Mouse (Mus musculus): ENCODE data around the gene Pnpla1.

The Pnpla1 gene

DNA sequence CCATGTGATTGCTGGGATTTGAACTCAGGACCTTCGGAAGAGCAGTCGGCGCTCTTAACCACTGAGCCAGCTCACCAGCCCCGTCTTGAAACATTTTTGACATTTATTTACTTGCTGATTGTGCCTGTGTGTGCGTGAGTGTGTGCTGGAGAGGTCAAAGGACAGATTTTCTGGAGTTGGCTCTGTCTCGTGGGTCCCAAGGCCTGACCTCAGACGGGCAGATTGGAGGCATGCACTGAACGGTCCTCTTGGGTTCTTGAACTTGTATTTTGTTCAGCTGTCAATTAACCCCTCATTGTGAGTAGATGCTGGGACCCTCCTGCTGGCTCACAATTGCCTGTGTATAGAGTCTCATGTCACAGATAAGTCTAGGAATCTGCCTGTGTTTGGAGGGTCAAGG is 28.1 kb downstream of the Pnpla1 start:
- DNase-seq, result no peak

- peak; percentile 51 for DNase-seq
These were observed 36.0 kb downstream of the Pnpla1 start for GRCm38 (mm10) chr17:28894050-28894767.

- no peak for DNase-seq
These were observed 37.1 kb downstream of the Pnpla1 start for GRCm38 (mm10) chr17:28895217-28895875.

DNA sequence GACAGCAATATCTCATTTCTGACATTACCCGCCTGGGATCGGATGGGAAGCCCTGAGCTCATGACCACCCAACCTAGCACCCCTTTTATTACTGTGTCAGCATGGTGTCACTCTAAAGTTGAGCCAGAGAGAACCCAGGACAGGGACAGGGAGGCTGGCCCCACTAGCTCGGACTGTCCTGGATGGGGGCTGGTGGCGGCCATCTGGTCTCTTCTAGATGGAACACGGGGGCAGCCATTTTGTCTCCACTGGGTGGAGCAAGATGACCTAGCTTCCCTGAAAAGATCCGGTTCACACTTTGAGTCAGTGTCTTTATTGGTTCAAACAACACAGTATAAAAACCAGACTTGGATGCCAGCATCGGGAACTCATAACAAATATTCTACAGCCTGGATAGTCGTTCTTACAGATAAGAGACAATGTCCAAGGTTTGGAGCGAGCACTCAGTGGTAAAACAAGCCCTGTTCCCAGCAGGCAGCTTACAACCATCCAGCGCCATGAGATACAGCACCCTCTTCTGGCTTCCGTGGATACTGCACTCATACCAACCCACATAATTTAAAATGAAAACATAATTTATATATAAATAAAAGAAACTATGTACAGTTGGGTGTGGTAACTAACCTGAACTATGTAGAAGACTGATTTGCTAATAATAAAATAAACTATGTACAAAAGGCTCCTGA is 38.0 kb downstream of the Pnpla1 start:
- DNase-seq, result no peak

GRCm38 (mm10) chr17:28897817-28898216 is 39.6 kb downstream of the Pnpla1 start:
- no peak for DNase-seq

DNA sequence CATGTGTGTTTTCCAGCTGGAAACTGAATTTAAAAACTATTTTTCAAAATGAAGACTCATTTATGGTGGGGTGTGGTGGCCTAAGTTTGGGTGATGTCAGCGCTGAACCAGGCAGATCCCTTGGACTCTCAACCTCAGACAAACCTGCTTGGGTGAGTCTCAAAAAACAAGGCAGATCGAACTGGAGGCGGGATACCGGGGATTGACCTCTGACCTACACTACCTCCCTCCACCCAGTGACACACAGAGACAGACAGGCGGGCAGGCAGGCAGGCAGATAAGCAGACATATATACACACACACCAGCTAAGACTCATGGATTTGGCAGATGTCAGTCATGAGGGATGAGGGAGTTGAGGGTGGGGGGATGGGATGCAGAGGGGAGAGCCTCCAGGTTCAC is 40.0 kb downstream of the Pnpla1 start:
- DNase-seq, result no peak

GRCm38 (mm10) chr17:28899427-28899826 is 41.2 kb downstream of the Pnpla1 start:
- DNase-seq, result no peak

DNA sequence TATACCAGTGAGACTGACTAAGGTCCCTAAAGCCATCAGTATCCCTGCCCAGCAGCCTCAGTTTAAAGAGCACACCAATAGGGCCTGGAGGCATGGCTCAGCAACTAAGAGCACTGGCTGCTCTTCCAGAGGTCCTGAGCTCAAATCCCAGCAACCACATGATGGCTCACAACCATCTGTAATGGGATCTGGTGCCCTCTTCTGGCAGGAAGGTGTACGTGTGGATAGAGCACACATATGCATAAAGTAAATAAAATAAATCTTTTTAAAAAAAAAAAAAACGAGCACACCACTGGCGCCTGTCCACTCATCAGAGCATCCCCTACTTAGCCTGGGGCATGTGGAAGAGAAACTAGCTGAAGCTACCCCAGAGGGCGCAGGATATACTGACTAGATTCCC is 43.3 kb downstream of the Pnpla1 start:
- no peak for DNase-seq

DNA sequence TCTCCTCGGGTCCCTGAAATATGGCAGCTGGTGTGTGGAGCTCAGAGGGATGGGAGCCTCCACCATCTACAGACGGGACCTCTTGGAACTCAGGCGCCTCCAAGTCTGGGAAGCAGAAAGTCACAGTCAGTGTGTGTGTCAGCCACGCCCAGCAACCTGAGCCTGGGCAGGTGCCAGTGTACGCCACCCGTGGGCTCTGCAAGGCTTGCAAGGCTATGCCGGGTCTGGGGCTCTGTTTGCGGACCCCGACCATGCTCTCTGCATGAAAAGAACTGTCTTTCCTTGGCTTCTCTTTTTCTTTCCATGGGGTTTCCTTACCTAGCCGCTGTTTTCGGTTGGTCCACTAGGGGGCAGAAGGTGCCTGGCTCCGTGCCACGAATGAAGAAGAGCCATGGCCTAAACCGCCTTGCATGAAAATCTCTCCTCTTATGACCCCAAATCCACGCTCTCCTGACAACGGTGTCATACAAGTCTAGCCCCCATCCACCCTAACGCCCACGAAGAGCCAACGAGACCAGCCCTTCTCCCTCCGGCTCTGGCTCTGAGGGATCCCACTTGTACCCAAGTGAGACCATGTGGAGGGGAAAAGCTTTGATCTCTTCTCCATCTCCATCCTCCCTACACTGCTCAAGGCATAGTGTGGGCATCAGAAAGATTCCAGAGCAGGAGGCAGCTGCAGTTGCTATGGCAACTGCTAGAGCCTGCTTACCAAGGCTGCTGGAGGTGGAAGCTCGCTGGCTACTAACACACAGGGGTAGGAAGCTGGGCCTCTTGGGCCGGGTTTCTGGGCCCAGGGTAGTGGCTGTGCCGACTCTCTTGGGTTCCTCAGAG is 46.5 kb downstream of the Pnpla1 start:
- DNase-seq, result peak; percentile 72

GRCm38 (mm10) chr17:28905377-28905916 is 47.2 kb downstream of the Pnpla1 start:
- no peak for DNase-seq

DNA sequence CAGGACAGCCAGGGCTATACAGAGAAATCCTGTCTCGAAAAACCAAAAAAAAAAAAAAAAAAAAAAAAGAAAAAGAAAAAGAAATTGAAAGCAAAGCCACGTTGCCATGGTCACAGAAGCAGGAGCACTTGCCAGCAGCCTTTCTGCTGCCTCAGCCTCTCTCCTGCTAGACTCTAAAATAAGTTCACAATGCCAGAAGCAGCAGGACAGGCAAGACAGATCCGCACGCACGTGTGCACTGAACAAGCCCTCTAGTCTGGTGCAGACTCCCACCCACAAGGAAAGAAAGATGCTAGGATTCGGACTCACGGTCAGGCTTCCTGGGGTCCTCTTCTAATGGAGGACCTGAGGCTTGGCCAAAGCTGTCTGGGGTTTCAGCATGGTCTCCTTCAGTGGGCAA is 49.7 kb downstream of the Pnpla1 start:
- DNase-seq, result peak; percentile 15

- peak; percentile 65 for DNase-seq
These were observed 51.2 kb downstream of the Pnpla1 start for GRCm38 (mm10) chr17:28909252-28909941.

DNA sequence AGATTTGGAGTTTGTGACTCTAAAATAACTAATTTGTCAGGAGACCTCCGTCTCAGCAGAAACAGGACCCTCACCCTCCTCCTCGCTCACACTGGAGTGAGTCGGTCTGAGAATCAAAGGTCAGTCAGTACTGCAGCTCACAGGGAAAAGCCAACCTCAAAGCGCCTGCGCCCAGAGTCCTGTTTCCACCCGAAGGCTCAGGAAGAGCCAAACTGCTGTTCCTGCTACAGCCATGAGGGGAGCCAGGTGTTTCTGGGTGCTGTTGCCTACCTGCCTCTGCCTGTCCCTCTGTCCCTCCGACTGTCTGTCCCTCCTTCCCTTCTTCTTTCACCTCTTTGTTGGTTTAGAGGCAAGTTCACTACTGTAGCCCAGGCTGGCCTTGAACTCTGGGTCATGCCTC is 51.9 kb downstream of the Pnpla1 start:
- no peak for DNase-seq

DNA sequence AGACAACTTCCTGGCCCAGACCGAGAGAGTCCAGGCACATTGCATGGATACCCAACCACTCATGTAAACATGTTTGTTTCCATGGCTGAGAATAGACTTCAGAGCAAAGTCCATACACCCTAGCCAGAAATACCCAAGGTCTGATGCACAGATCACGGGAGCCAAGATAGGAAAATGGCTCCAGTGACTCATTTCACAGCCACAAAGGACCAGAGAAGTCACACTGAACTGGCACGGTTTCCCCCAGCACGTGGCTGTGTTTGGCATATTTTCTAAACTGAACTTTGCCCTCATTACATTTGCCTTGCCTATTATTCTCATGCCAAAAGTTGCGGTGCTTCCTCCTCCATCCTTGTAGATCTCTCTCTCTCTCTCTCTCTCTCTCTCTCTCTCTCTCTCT is 55.0 kb downstream of the Pnpla1 start:
- no peak for DNase-seq

- no peak for DNase-seq
These were observed 55.7 kb downstream of the Pnpla1 start for GRCm38 (mm10) chr17:28913940-28914339.

DNA sequence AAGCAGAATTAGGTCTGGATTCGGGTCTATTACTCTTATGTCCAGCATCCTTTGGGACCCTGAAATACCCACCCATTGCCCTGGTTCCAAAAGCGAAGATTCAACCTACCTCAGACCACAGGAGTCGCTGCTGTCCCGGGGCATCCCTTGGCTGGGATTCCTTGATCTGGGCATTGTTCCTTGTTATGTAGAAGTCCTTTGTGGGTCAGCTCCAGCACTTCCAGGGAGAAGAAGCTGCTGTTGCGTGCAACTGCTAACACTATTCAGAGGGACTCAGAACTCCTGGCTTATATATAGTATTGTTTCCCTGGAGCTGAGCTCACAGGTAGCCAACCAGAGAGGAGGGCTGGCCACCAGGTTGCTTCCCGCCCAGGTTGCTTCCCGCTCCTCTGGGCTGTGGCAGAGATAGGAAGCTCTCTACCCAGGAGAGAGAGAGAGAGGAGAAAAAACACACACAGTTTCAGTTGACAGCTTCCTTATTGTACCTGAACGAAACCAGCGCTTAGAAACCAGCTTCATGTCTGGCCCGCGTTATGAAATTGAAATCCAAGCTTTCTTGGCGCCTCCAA is 56.9 kb downstream of the Pnpla1 start, which contains the start of gene 4930539E08Rik:
TSS of gene 4930539E08Rik (minus strand) at position 265 of the 569 bp plus-strand sequence.
- no peak for DNase-seq

DNA sequence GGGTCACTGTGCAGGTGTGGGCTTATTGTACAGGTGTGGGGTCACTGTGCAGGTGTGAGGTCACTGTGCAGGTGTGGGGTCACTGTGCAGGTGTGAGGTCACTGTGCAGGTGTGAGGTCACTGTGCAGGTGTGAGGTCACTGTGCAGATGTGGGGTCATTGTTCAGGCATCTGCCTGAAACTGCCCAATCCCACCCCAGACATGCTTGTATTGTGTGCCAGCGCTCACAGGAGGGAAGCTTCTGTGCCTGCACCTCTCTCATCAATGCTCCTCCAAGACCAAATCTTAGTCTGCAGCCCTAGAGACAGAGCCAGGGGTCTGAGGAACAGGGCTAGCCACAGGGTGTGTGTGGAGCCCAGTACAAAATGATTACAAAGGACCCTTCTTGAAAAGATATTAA is 58.3 kb downstream of the Pnpla1 start:
- no peak for DNase-seq

DNA sequence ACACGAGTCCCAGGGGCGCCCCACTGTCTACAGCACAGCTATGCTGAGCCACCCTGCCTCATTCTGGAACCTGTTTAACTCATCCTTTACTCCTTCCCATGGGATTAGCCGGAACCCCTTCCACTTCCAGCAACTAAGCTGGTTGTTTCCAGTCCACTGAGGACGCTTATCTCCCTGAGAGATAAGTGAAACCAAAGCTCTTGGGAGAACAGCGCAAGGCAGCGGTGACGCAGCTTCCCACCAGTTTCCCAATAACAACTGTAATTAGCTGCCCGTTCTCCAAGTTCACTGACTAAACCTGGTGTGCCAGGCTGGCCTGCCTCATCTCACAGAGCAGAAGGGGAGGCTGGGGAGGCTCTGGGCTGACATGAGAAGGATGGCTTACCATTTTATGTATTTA is 62.9 kb downstream of the Pnpla1 start:
- no peak for DNase-seq

DNA sequence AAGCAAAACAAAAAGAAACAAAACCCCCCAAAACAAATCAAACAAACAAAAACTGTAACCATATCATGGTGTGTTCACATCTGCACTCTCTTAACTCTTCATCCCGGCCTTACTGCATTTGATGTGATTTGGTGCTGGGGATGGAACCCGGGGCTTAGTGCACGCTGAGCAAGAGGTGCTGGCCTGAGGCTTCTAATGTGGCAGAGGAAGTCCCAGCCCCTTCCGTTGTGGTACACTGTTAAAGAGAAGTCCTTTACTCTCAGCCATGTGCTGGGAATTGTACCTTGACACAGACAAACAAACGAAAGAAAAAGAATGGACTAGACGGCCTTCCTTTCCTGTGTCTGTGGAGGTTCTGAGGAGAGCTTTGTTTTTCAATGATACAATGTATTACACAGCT is 63.9 kb downstream of the Pnpla1 start:
- no peak for DNase-seq

GRCm38 (mm10) chr17:28924957-28925595 is 66.9 kb downstream of the Pnpla1 start:
- DNase-seq, result no peak

GRCm38 (mm10) chr17:28926380-28926779 is 68.2 kb downstream of the Pnpla1 start:
- DNase-seq, result peak; percentile 89

Measured in lung, postnatal 36 days (tissue).